Mouse (Mus musculus) heart, adult 2 months (tissue): ENCODE measurements around the gene Usp19.

ENCODE experiments used
- EP300 ChIP-seq: fragments of 200-500 bp; IDR thresholded peaks from 2 replicates; pipeline ENCODE4 v1.6.1; 2011; ENCODE audit warnings: low read depth, low read length, control low read depth; ENCODE audit not compliant: insufficient read depth
- POLR2A ChIP-seq: fragments of 200-500 bp; IDR thresholded peaks from 2 replicates; pipeline ENCODE4 v1.6.1; 2011; ENCODE audit warnings: mild to moderate bottlenecking, low read depth, low read length, control low read depth; ENCODE audit not compliant: insufficient read depth

- no peak for TF ChIP-seq EP300
- no peak for TF ChIP-seq POLR2A
Observed at GRCm38 (mm10) chr9:108499231-108499630, 8.8 kb downstream of the Usp19 start.
